Mouse (Mus musculus): ENCODE measurements around the gene Ifngr2.

GRCm38 (mm10) chr16:91522040-91522439 lies 24.8 kb upstream of the Ifngr2 start:
- no peak for TF ChIP-seq CTCF (IDR thresholded peaks at IDR 0.05; ENCODE audit: low read depth, low read length)
- TF ChIP-seq POLR2A (IDR thresholded peaks at IDR 0.05; ENCODE audit: borderline replicate concordance, low read depth, low read length): no peak

Measured in bone marrow macrophage, adult 2 months (primary cell).